Mouse (Mus musculus) macrophage (primary cell): ENCODE results near the gene Adamtsl1. TPM values are rescaled to one million over a fixed set of nuclear protein-coding genes. Genes with fewer than 3 reads are reported as not detected.

Experiments used
- H3K27ac ChIP-seq: fragments of 350-480 bp; formaldehyde crosslinking; 2 replicates; pipeline ENCODE4 v1.9.0; 2021
- H3K36me3 ChIP-seq: fragments of 350-480 bp; formaldehyde crosslinking; 2 replicates; pipeline ENCODE4 v1.9.0; 2021; ENCODE audit errors: inconsistent target
- H3K4me3 ChIP-seq: fragments of 350-480 bp; formaldehyde crosslinking; 2 replicates; pipeline ENCODE4 v1.9.0; 2021; ENCODE audit errors: inconsistent target
- H3K79me2 ChIP-seq: fragments of 350-480 bp; formaldehyde crosslinking; 2 replicates; pipeline ENCODE4 v1.9.0; 2021; ENCODE audit errors: inconsistent target
- WGBS: methylation state at CpG from one replicate; pipeline ENCODE4 v1.1.7; 2026; ENCODE audit warnings: inconsistent platforms; ENCODE audit not compliant: missing documents; 5-methylcytosine and 5-hydroxymethylcytosine counted together
- polyA plus RNA-seq: library from polyadenylated mRNA; stranded (reverse); fragments of 250-400 nt; gene quantifications from 3 replicates; pipeline ENCODE4 v1.2.4, GENCODE M21; 2018; ENCODE audit warnings: inconsistent platforms

Adamtsl1 gene
- polyA plus RNA-seq, 1 experiment from 2014 or later, result not detected

- H3K79me2 ChIP-seq, result no peaks in the 10 kb centered on the region
- H3K36me3 ChIP-seq, result no peaks in the 10 kb centered on the region
- 84% methylated on average over 6 of the region's 6 CpGs for WGBS
- no peak overlapping the region for H3K4me3 ChIP-seq
- no peak overlapping the region for H3K27ac ChIP-seq
Observed at GRCm38 (mm10) chr4:86273703-86274355, 759.9 kb downstream of the Adamtsl1 start.

DNA sequence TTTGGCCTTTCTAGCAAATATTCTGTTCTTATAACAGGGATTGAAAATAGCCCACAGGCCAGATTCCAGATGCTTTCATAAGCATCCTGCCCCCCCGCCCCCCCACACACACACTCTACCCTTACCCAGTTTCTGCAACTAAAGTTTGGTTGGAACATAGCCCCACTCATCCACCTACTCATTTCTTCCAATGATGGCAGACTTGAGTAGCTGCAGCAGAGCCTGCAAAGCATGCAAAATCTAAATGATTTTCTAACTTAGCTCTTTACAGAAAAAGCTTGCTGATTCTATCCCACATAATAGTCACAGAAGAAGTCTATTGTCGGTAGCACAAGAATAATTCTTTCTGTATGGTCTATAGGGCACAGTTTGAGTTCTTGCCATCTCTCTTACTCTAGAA, 760.7 kb downstream of the Adamtsl1 start:
- WGBS, result 93% methylated on average over 1 of the region's 2 CpGs
- no peak overlapping the region for H3K27ac ChIP-seq
- no peak overlapping the region for H3K4me3 ChIP-seq
- H3K36me3 ChIP-seq, result no peaks in the 10 kb centered on the region
- no peaks in the 10 kb centered on the region for H3K79me2 ChIP-seq

DNA sequence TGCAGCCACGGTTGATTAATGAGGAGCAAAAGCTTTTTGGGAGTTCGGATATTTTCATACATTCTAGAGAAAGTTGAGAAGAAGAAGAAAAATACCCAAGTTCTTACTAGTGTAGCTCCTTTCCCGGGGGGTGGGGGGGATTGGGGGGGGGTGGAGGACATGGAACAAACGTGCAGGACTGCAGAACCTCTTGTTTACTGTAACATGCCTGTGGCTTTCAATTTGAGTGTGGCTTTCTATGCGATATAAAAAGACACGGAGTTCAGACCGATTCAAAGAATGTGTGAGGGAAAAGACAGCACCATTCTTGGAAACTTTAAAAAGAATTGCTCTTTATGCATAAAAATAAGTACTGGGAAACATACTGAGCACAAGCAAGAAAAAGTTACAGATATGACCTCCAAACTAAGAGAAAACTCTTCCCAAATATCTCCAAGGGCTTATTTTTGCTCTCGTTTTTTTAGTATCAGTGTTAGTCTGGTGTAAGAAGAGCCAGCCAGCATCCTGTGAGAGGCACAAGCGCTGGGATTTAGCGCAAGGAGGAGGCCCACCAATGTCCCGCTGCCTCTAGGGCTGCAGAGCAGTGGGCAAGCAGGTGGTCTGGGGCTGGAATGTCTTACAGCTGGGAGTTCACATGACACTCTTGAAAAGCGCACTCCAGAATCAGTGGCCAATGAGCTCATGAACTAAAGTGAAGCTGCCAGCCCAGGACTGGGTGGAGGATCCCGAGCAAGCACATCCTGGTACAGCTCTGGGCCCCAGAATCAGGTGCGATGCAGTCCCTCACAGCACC, 762.2 kb downstream of the Adamtsl1 start:
- Histone ChIP-seq H3K27ac (no peak overlapping the region), H3K4me3 (no peak overlapping the region), H3K79me2 (no peaks in the 10 kb centered on the region), H3K36me3 (no peaks in the 10 kb centered on the region)
- 88% methylated on average over 13 of the region's 14 CpGs for WGBS

GRCm38 (mm10) chr4:86278546-86278945, 764.6 kb downstream of the Adamtsl1 start:
- no peak overlapping the region for H3K27ac ChIP-seq
- H3K79me2 ChIP-seq, result no peaks in the 10 kb centered on the region
- H3K36me3 ChIP-seq, result no peaks in the 10 kb centered on the region
- WGBS, result 92% methylated on average over 5 of the region's 5 CpGs
- H3K4me3 ChIP-seq, result no peak overlapping the region

DNA sequence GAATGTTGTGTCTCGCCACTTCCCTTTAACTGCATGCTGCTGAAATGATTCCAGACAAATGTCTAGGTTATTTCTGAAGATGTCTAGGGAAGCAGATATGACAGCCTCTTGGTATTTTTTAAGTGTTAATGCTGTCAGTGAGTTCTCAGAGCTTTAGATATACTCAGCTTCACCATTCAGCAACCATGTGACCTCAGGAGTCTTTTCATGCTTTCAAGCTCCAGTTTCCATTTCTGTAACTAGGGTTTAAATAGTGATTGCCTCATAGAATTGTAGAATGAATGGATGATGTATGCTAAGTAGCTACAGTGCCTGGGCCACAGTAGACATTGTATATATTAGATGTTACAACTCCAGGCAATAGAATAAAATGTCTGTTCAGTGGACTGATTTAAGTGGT, 772.6 kb downstream of the Adamtsl1 start:
- Histone ChIP-seq H3K36me3 (no peaks in the 10 kb centered on the region), H3K79me2 (no peaks in the 10 kb centered on the region), H3K4me3 (no peak overlapping the region), H3K27ac (no peak overlapping the region)
- WGBS, result 87% methylated on average over 1 of the region's 1 CpGs

GRCm38 (mm10) chr4:86288264-86288663, 774.3 kb downstream of the Adamtsl1 start:
- 89% methylated on average over 4 of the region's 4 CpGs for WGBS
- no peak overlapping the region for H3K4me3 ChIP-seq
- no peak overlapping the region for H3K27ac ChIP-seq
- no peaks in the 10 kb centered on the region for H3K36me3 ChIP-seq
- no peaks in the 10 kb centered on the region for H3K79me2 ChIP-seq

- no peak overlapping the region for H3K27ac ChIP-seq
- no peak overlapping the region for H3K4me3 ChIP-seq
- no peaks in the 10 kb centered on the region for H3K36me3 ChIP-seq
- WGBS, result 89% methylated on average over 12 of the region's 12 CpGs
- H3K79me2 ChIP-seq, result no peaks in the 10 kb centered on the region
Observed at GRCm38 (mm10) chr4:86289511-86290273, 775.7 kb downstream of the Adamtsl1 start.

DNA sequence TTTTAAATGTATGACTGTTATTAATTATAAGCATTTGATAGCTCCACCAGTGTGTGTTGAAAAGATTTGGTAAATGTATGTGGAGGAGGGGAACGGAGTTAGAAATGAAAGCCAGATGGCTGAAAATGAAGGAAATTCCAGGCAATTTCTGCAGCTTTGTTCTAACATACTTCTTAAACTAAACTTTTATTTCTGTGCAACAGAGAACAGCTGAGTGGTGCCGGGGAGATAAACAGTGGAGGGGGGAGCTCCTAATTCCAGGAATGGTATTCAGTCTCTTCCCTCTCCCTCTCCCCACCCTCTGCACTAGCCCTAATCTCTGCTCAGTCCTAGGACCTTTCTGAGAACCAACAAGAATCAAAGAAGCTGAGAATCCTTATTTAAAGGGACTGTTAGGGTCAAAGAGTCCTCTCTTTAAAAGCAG, 780.9 kb downstream of the Adamtsl1 start:
- 82% methylated on average over 2 of the region's 2 CpGs for WGBS
- H3K36me3 ChIP-seq, result no peaks in the 10 kb centered on the region

GRCm38 (mm10) chr4:86301469-86301868, 787.5 kb downstream of the Adamtsl1 start:
- Histone ChIP-seq H3K27ac (no peak overlapping the region), H3K36me3 (no peaks in the 10 kb centered on the region), H3K79me2 (no peaks in the 10 kb centered on the region), H3K4me3 (no peak overlapping the region)
- 86% methylated on average over 6 of the region's 6 CpGs for WGBS

More for the DNA sequence above, 780.9 kb downstream of the Adamtsl1 start:
- Histone ChIP-seq H3K4me3 (no peak overlapping the region), H3K27ac (no peak overlapping the region), H3K79me2 (no peaks in the 10 kb centered on the region)

DNA sequence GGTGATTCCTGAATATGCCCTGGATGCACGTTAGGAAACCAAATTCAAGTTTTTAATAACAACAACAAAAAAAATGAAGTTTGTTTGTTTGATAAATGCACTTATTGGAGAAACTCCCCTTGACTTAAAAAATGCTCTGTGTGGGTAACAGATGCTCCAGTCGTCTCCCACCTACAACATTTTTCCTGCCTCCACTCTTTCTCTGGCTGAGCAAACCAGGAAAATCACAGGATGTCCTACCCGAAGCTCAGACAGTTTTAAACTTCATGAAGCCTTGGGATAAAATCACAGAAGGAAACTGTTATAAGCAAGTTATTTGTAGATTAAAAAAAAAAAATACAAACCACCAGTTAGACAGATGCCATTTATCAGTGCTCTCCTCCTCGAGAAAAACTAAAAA, 788.1 kb downstream of the Adamtsl1 start:
- Histone ChIP-seq H3K79me2 (no peaks in the 10 kb centered on the region), H3K36me3 (no peaks in the 10 kb centered on the region), H3K4me3 (no peak overlapping the region), H3K27ac (no peak overlapping the region)
- WGBS, result 72% methylated on average over 4 of the region's 4 CpGs

GRCm38 (mm10) chr4:86306753-86307152, 792.8 kb downstream of the Adamtsl1 start:
- Histone ChIP-seq H3K36me3 (no peaks in the 10 kb centered on the region), H3K79me2 (no peaks in the 10 kb centered on the region), H3K4me3 (no peak overlapping the region), H3K27ac (no peak overlapping the region)

- Histone ChIP-seq H3K79me2 (no peaks in the 10 kb centered on the region), H3K4me3 (no peak overlapping the region), H3K27ac (no peak overlapping the region), H3K36me3 (no peaks in the 10 kb centered on the region)
- 92% methylated on average over 2 of the region's 2 CpGs for WGBS
Observed at GRCm38 (mm10) chr4:86309178-86309577, 795.2 kb downstream of the Adamtsl1 start.

- 78% methylated on average over 7 of the region's 7 CpGs for WGBS
- Histone ChIP-seq H3K27ac (no peak overlapping the region), H3K79me2 (no peaks in the 10 kb centered on the region), H3K4me3 (no peak overlapping the region), H3K36me3 (no peaks in the 10 kb centered on the region)
Observed at GRCm38 (mm10) chr4:86310806-86311730, 797.1 kb downstream of the Adamtsl1 start.

DNA sequence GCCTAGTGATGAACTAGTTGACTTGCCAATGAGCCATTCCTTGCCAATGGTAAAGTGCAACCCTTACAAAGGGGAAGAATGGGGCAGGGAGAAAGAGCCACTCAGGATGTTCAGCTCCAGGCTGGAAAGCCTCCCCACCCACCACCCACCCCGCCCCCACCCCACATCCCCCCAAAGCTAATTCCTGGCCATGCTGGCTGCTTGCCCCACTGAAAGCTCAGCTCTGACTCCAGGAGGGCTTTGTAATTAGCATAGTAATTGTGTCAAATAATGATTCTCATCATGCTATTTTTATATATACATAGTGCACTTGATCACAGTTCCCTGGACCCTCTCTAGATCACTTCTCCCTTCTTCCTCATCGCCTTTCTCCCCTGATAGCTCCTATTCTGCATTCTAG, 798.4 kb downstream of the Adamtsl1 start:
- Histone ChIP-seq H3K27ac (no peak overlapping the region), H3K36me3 (no peaks in the 10 kb centered on the region), H3K4me3 (no peak overlapping the region), H3K79me2 (no peaks in the 10 kb centered on the region)
- WGBS, result 92% methylated on average over 2 of the region's 2 CpGs
